Mouse (Mus musculus) lung, adult 2 months (tissue): ENCODE measurements around the gene Gm44596.

Source experiments
- CTCF ChIP-seq: fragments of 200-500 bp; IDR thresholded peaks from 2 replicates; pipeline ENCODE4 v1.5.1; 2011; ENCODE audit warnings: mild to moderate bottlenecking, low read length, control low read depth; ENCODE audit not compliant: insufficient read depth
- POLR2A ChIP-seq: fragments of 200-500 bp; IDR thresholded peaks from 2 replicates; pipeline ENCODE4 v1.6.1; 2011; ENCODE audit warnings: low read depth, mild to moderate bottlenecking, control low read depth, low read length, borderline replicate concordance; ENCODE audit errors: extremely low read depth

- no peak for TF ChIP-seq CTCF
- 0 out of 2 replicates have a peak, but pooled peaks have one; percentile 22 for TF ChIP-seq POLR2A
Observed at GRCm38 (mm10) chr6:128437731-128438316, 62.5 kb downstream of the Gm44596 start.
